Mouse (Mus musculus) midbrain, postnatal 0 days (tissue): ENCODE results near the gene Tmprss5. TPM values are rescaled to one million over a fixed set of nuclear protein-coding genes. Genes with fewer than 3 reads are reported as not detected.

Experiments used
- ATAC-seq: fragments of 200-750 bp; cut with Nextera tagmentation; 2 replicates; pipeline ENCODE4 v1.8.0; 2017; ENCODE audit warnings: moderate number of reproducible peaks, mild to moderate bottlenecking, moderate TSS enrichment, moderate library complexity; ENCODE audit not compliant: low FRiP score
- DNase-seq: peaks from one replicate; pipeline ENCODE4 v3.0.0-alpha.2; 2015; ENCODE audit warnings: low spot score
- H3K27ac ChIP-seq: fragments of 300-500 bp; sonication (generic); 2 replicates; pipeline ENCODE4 v1.5.1; 2014; ENCODE audit warnings: low read depth, mild to moderate bottlenecking, low read length, mixed read lengths
- H3K27me3 ChIP-seq: fragments of 300-500 bp; sonication (generic); 2 replicates; pipeline ENCODE4 v1.6.1; 2014; ENCODE audit warnings: low read length, control low read depth, mixed read lengths; ENCODE audit not compliant: insufficient read depth
- H3K36me3 ChIP-seq: fragments of 300-500 bp; sonication (generic); 2 replicates; pipeline ENCODE4 v1.6.1; 2014; ENCODE audit warnings: low read length, control low read depth, mixed read lengths; ENCODE audit not compliant: insufficient read depth
- H3K4me1 ChIP-seq: fragments of 300-500 bp; sonication (generic); 2 replicates; pipeline ENCODE4 v1.6.1; 2014; ENCODE audit warnings: mild to moderate bottlenecking, control low read depth, antibody characterized with exemption, low read length, mixed read lengths; ENCODE audit not compliant: insufficient read depth
- H3K4me2 ChIP-seq: fragments of 300-500 bp; sonication (generic); 2 replicates; pipeline ENCODE4 v1.6.1; 2014; ENCODE audit warnings: low read depth, mild to moderate bottlenecking, low read length, mixed read lengths; ENCODE audit not compliant: poor library complexity, severe bottlenecking
- H3K4me3 ChIP-seq: fragments of 300-500 bp; sonication (generic); 2 replicates; pipeline ENCODE4 v1.5.1; 2014; ENCODE audit warnings: low read depth, mild to moderate bottlenecking, low read length, moderate library complexity
- H3K9ac ChIP-seq: fragments of 300-500 bp; sonication (generic); replicated peaks from 2 replicates; pipeline ENCODE4 v1.6.1; 2014; ENCODE audit warnings: mild to moderate bottlenecking, low read length, moderate library complexity, mixed read lengths; ENCODE audit not compliant: poor library complexity, severe bottlenecking
- H3K9me3 ChIP-seq: fragments of 300-500 bp; sonication (generic); 2 replicates; pipeline ENCODE4 v1.6.1; 2016; ENCODE audit warnings: low read length, control low read depth
- CTCF ChIP-seq: IDR thresholded peaks from 2 replicates; pipeline ENCODE4 v1.5.1; 2016; ENCODE audit warnings: antibody characterized with exemption, mild to moderate bottlenecking
- WGBS: fragments of 180-500 bp; shearing (Covaris S2); extraction: QIAGEN DNeasy Blood & Tissue Kit; methylation state at CpG from one replicate; pipeline ENCODE4 v1.1.7; 2014; 5-methylcytosine and 5-hydroxymethylcytosine counted together
- polyA plus RNA-seq: library from polyadenylated mRNA; unstranded; fragments of >200 nt; fragmentation: Nextera tagmentation; extraction: Ambion mirVana; gene quantifications from 2 replicates; pipeline ENCODE4 v1.2.1, GENCODE M21; 2015
- total RNA-seq: library from RNA; depleted of rRNA; stranded (reverse); fragments of >200 nt; gene quantifications from 2 replicates; pipeline ENCODE4 v1.2.3, GENCODE M21; 2014; rRNA removed

Tmprss5 gene
- total RNA-seq (0.22 and 0.80 TPM in 2 replicates), polyA plus RNA-seq (0.25 and 0.46 TPM in 2 replicates)

- ATAC-seq = no peak
- H3K9me3 ChIP-seq = no peaks in the 10 kb centered on the region
- no peaks in the 10 kb centered on the region for H3K4me1 ChIP-seq
- H3K27ac ChIP-seq = no peak within 1 kb of the TSS
- peaks cover 19% of the 10 kb centered on the region for H3K36me3 ChIP-seq
- H3K9ac ChIP-seq = no peak within 1 kb of the TSS
- no peak for DNase-seq
- H3K4me3 ChIP-seq = no peak within 1 kb of the TSS
- no peak for TF ChIP-seq CTCF
- no peaks in the 10 kb centered on the region for H3K27me3 ChIP-seq
- WGBS = 52% methylated on average over 5 of the region's 5 CpGs
- no peak within 1 kb of the TSS for H3K4me2 ChIP-seq
Measured at GRCm38 (mm10) chr9:49081107-49081506, at the start of gene Tmprss5. Tmprss5 (plus strand) TSS chr9:49081260.

- Histone ChIP-seq H3K4me3 (no peak overlapping the region), H3K4me1 (no peaks in the 10 kb centered on the region), H3K27me3 (no peaks in the 10 kb centered on the region), H3K36me3 (peaks cover 50% of the 10 kb centered on the region), H3K27ac (no peak overlapping the region), H3K9ac (no peak overlapping the region), H3K9me3 (no peaks in the 10 kb centered on the region), H3K4me2 (no peak overlapping the region)
- WGBS = 93% methylated on average over 4 of the region's 4 CpGs
- ATAC-seq (no peak), DNase-seq (no peak)
- no peak for TF ChIP-seq CTCF
Measured at GRCm38 (mm10) chr9:49034764-49035163, 46.3 kb upstream of the Tmprss5 start.

GRCm38 (mm10) chr9:49050901-49051300, 30.2 kb upstream of the Tmprss5 start:
- H3K9me3 ChIP-seq = no peaks in the 10 kb centered on the region
- no peak for DNase-seq
- TF ChIP-seq CTCF = no peak
- H3K4me2 ChIP-seq = no peak overlapping the region
- H3K36me3 ChIP-seq = no peaks in the 10 kb centered on the region
- no peaks in the 10 kb centered on the region for H3K27me3 ChIP-seq
- H3K27ac ChIP-seq = no peak overlapping the region
- 82% methylated on average over 5 of the region's 5 CpGs for WGBS
- H3K9ac ChIP-seq = no peak overlapping the region
- no peaks in the 10 kb centered on the region for H3K4me1 ChIP-seq
- H3K4me3 ChIP-seq = no peak overlapping the region
- no peak for ATAC-seq

- 15% methylated on average over 5 of the region's 5 CpGs for WGBS
- no peak for ATAC-seq
Measured at GRCm38 (mm10) chr9:49051349-49051748, 29.7 kb upstream of the Tmprss5 start.

GRCm38 (mm10) chr9:49054028-49054427, 27.0 kb upstream of the Tmprss5 start:
- Histone ChIP-seq H3K4me3 (no peak overlapping the region), H3K36me3 (0 out of 2 replicates have a peak, but pooled peaks cover 3% of the 10 kb centered on the region), H3K4me2 (no peak overlapping the region), H3K27ac (no peak overlapping the region), H3K9me3 (no peaks in the 10 kb centered on the region), H3K9ac (no peak overlapping the region), H3K27me3 (no peaks in the 10 kb centered on the region), H3K4me1 (no peaks in the 10 kb centered on the region)
- no peak for TF ChIP-seq CTCF
- ATAC-seq (no peak), DNase-seq (no peak)
- WGBS = 83% methylated on average over 3 of the region's 3 CpGs

More at GRCm38 (mm10) chr9:49051349-49051748, 29.7 kb upstream of the Tmprss5 start:
- no peaks in the 10 kb centered on the region for H3K36me3 ChIP-seq
- H3K4me1 ChIP-seq = no peaks in the 10 kb centered on the region
- H3K27ac ChIP-seq = no peak overlapping the region
- TF ChIP-seq CTCF = peak; percentile 92
- no peak overlapping the region for H3K4me3 ChIP-seq
- H3K27me3 ChIP-seq = no peaks in the 10 kb centered on the region
- no peak overlapping the region for H3K9ac ChIP-seq
- H3K4me2 ChIP-seq = no peak overlapping the region
- no peaks in the 10 kb centered on the region for H3K9me3 ChIP-seq
- peak; percentile 83 for DNase-seq

GRCm38 (mm10) chr9:49055333-49056205, 25.5 kb upstream of the Tmprss5 start, which contains the start of gene Zw10:
Zw10 (plus strand) TSS chr9:49055613.
- H3K9me3 ChIP-seq = no peaks in the 10 kb centered on the region
- peak; percentile 2; the same call in 1 of the 2 replicates for TF ChIP-seq CTCF
- H3K27ac ChIP-seq = peak within 1 kb of the TSS; percentile 52
- no peaks in the 10 kb centered on the region for H3K27me3 ChIP-seq
- peak within 1 kb of the TSS; percentile 91 for H3K4me3 ChIP-seq
- peak within 1 kb of the TSS; percentile 67 for H3K4me2 ChIP-seq
- WGBS = under 1% methylated on average over 53 of the region's 53 CpGs
- peak; percentile 98 for ATAC-seq
- DNase-seq = peak; percentile 99
- peaks cover 10% of the 10 kb centered on the region; the same call in 1 of the 2 replicates for H3K36me3 ChIP-seq
- no peaks in the 10 kb centered on the region for H3K4me1 ChIP-seq
- H3K9ac ChIP-seq = peak within 1 kb of the TSS; percentile 77
